Mouse (Mus musculus) lung, embryonic 15.5 days (tissue): ENCODE data around the gene Upk1b. TPM values are rescaled to one million over a fixed set of nuclear protein-coding genes. Genes with fewer than 3 reads are reported as not detected.
"Not testable (repeated sequence)": the region's sequence is repeated elsewhere in the genome, so short reads cannot be mapped to it uniquely, and the experiment has no call there.

Source experiments
- ATAC-seq: fragments of 200-750 bp; cut with Nextera tagmentation; 2 replicates; pipeline ENCODE4 v1.8.0; 2017; ENCODE audit warnings: moderate number of reproducible peaks, borderline replicate concordance; ENCODE audit not compliant: low FRiP score, low TSS enrichment; ENCODE audit errors: extremely low read depth
- H3K27ac ChIP-seq: fragments of 300-500 bp; sonication (generic); 2 replicates; pipeline ENCODE4 v1.5.1; 2015; ENCODE audit warnings: moderate library complexity, mild to moderate bottlenecking, inconsistent platforms
- H3K27me3 ChIP-seq: fragments of 300-500 bp; sonication (generic); 2 replicates; pipeline ENCODE4 v1.6.1; 2015; ENCODE audit warnings: inconsistent platforms
- H3K36me3 ChIP-seq: fragments of 300-500 bp; sonication (generic); 2 replicates; pipeline ENCODE4 v1.6.1; 2015; ENCODE audit warnings: inconsistent platforms
- H3K4me1 ChIP-seq: fragments of 300-500 bp; sonication (generic); 2 replicates; pipeline ENCODE4 v1.6.1; 2015; ENCODE audit warnings: inconsistent platforms
- H3K4me2 ChIP-seq: fragments of 300-500 bp; sonication (generic); 2 replicates; pipeline ENCODE4 v1.6.1; 2015; ENCODE audit warnings: inconsistent platforms, mild to moderate bottlenecking, moderate library complexity
- H3K4me3 ChIP-seq: fragments of 300-500 bp; sonication (generic); 2 replicates; pipeline ENCODE4 v1.5.1; 2015; ENCODE audit warnings: mild to moderate bottlenecking, inconsistent platforms
- H3K9ac ChIP-seq: fragments of 300-500 bp; sonication (generic); 2 replicates; pipeline ENCODE4 v1.6.1; 2015; ENCODE audit warnings: inconsistent platforms
- H3K9me3 ChIP-seq: fragments of 300-500 bp; sonication (generic); 2 replicates; pipeline ENCODE4 v1.6.1; 2016; ENCODE audit warnings: inconsistent platforms
- WGBS: fragments of 180-500 bp; shearing (Covaris S2); methylation state at CpG from one replicate; pipeline ENCODE4 v1.1.7; 2015; 5-methylcytosine and 5-hydroxymethylcytosine counted together
- polyA plus RNA-seq: library from polyadenylated mRNA; unstranded; fragments of >200 nt; fragmentation: Nextera tagmentation; extraction: Ambion mirVana; gene quantifications from 2 replicates; pipeline ENCODE4 v1.2.1, GENCODE M21; 2015

Gene Upk1b
- 13.7 and 15.3 TPM in 2 replicates for polyA plus RNA-seq

- H3K4me1 ChIP-seq: peaks cover 15% of the 10 kb centered on the region
- H3K27me3 ChIP-seq: no peaks in the 10 kb centered on the region
- H3K27ac ChIP-seq: peak within 1 kb of the TSS; percentile 18; the same call in 1 of the 2 replicates
- H3K4me2 ChIP-seq: peak within 1 kb of the TSS; percentile 22; the same call in 1 of the 2 replicates
- H3K9ac ChIP-seq: no peak within 1 kb of the TSS
- H3K9me3 ChIP-seq: no peaks in the 10 kb centered on the region
- H3K4me3 ChIP-seq: no peak within 1 kb of the TSS
- H3K36me3 ChIP-seq: no peaks in the 10 kb centered on the region
- 27% methylated on average over 10 of the region's 10 CpGs for WGBS
- peak; percentile 66; the same call in 1 of the 2 replicates for ATAC-seq
Observed at GRCm38 (mm10) chr16:38800091-38800490, at the start of gene Upk1b. TSS of gene Upk1b (minus strand) at chr16:38800328.

GRCm38 (mm10) chr16:38828649-38829048 is 28.5 kb upstream of the Upk1b start, which contains the start of gene 4930435E12Rik:
TSS of gene 4930435E12Rik (minus strand) at chr16:38828749.
- Histone ChIP-seq H3K9me3 (no peaks in the 10 kb centered on the region), H3K36me3 (no peaks in the 10 kb centered on the region), H3K27me3 (no peaks in the 10 kb centered on the region), H3K4me2 (no peak within 1 kb of the TSS), H3K27ac (no peak within 1 kb of the TSS), H3K4me1 (no peaks in the 10 kb centered on the region), H3K9ac (no peak within 1 kb of the TSS), H3K4me3 (no peak within 1 kb of the TSS)
- 66% methylated on average over 3 of the region's 3 CpGs for WGBS
- ATAC-seq: no peak

- H3K36me3 ChIP-seq: no peaks in the 10 kb centered on the region
- H3K4me2 ChIP-seq: no peak overlapping the region
- no peak overlapping the region for H3K27ac ChIP-seq
- WGBS: 26% methylated on average over 8 of the region's 8 CpGs
- peaks cover 21% of the 10 kb centered on the region for H3K4me1 ChIP-seq
- H3K27me3 ChIP-seq: no peaks in the 10 kb centered on the region
- no peak overlapping the region for H3K9ac ChIP-seq
- no peak overlapping the region for H3K4me3 ChIP-seq
- ATAC-seq: no peak
- H3K9me3 ChIP-seq: no peaks in the 10 kb centered on the region
Observed at GRCm38 (mm10) chr16:38812521-38812920, 12.4 kb upstream of the Upk1b start.

DNA sequence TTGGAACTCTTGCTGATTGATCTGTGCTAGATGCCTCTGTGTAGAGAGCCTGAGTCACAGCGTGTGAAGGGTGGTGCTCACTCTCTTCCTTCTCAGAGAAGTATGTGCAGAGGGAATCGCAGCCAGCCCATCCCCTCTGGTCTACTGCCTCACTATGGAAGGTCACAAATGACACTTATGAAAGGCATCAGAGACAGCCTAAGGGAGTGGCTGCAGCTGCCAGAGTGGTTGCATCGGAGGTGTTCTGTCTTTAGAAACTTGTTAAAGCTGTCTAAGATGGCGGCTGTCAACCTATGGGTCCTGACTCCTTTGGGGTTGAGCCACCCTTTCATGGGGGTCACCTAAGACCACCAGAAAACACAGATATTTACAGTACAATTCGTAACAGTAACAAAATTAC is 10.1 kb upstream of the Upk1b start:
- Histone ChIP-seq H3K4me3 (no peak overlapping the region), H3K4me2 (no peak overlapping the region), H3K4me1 (no peaks in the 10 kb centered on the region), H3K36me3 (no peaks in the 10 kb centered on the region), H3K9me3 (no peaks in the 10 kb centered on the region), H3K9ac (no peak overlapping the region), H3K27me3 (no peaks in the 10 kb centered on the region), H3K27ac (no peak overlapping the region)
- WGBS: 55% methylated on average over 5 of the region's 5 CpGs
- ATAC-seq: no peak

- WGBS: 83% methylated on average over 5 of the region's 5 CpGs
- not testable (repeated sequence) for H3K4me3 ChIP-seq, H3K27ac ChIP-seq, ATAC-seq, H3K36me3 ChIP-seq, H3K27me3 ChIP-seq, H3K4me1 ChIP-seq, H3K9ac ChIP-seq, H3K4me2 ChIP-seq, H3K9me3 ChIP-seq
Observed at GRCm38 (mm10) chr16:38807796-38808195, 7.7 kb upstream of the Upk1b start.

- Histone ChIP-seq H3K27ac (peak overlapping the region; percentile 18; the same call in 1 of the 2 replicates), H3K4me1 (peaks cover 15% of the 10 kb centered on the region), H3K4me3 (no peak overlapping the region), H3K9ac (no peak overlapping the region), H3K27me3 (no peaks in the 10 kb centered on the region), H3K36me3 (no peaks in the 10 kb centered on the region), H3K9me3 (no peaks in the 10 kb centered on the region), H3K4me2 (no peak overlapping the region; the same call in 1 of the 2 replicates)
- peak; percentile 43; the same call in 1 of the 2 replicates for ATAC-seq
- WGBS: 25% methylated on average over 3 of the region's 3 CpGs
Observed at GRCm38 (mm10) chr16:38798957-38799450, 1.1 kb downstream of the Upk1b start.

GRCm38 (mm10) chr16:38793120-38793519 is 7.0 kb downstream of the Upk1b start:
- ATAC-seq: peak; percentile 80; the same call in 1 of the 2 replicates
- H3K9ac ChIP-seq: no peak overlapping the region
- H3K27ac ChIP-seq: no peak overlapping the region

DNA sequence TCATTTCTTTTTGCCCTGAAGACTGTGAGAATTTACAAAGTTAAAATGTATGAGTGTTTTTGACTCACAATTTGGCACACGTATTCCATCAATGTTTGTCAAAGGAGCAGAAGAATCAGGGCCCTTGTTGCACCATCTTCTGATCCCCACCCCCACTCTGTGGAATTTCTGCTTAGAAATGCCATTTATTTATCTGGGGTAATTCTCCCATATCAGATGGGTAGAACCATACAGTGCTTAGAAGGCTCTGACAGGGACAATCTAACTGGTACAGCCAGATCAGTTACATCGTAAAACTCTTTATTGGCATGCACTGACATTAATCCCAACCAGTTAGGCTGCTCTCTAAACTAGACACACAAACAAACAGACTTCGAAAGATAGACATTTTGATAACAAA is 10.2 kb downstream of the Upk1b start:
- no peak overlapping the region for H3K4me2 ChIP-seq
- 71% methylated on average over 3 of the region's 3 CpGs for WGBS
- no peaks in the 10 kb centered on the region for H3K27me3 ChIP-seq
- no peak overlapping the region for H3K9ac ChIP-seq
- peaks cover 17% of the 10 kb centered on the region for H3K4me1 ChIP-seq
- H3K9me3 ChIP-seq: no peaks in the 10 kb centered on the region
- H3K27ac ChIP-seq: no peak overlapping the region
- H3K36me3 ChIP-seq: no peaks in the 10 kb centered on the region
- H3K4me3 ChIP-seq: no peak overlapping the region
- ATAC-seq: no peak

More at GRCm38 (mm10) chr16:38793120-38793519, 7.0 kb downstream of the Upk1b start:
- H3K36me3 ChIP-seq: no peaks in the 10 kb centered on the region
- H3K4me2 ChIP-seq: no peak overlapping the region; the same call in 1 of the 2 replicates
- 41% methylated on average over 6 of the region's 6 CpGs for WGBS
- H3K4me3 ChIP-seq: no peak overlapping the region
- no peaks in the 10 kb centered on the region for H3K27me3 ChIP-seq
- H3K4me1 ChIP-seq: peaks cover 8% of the 10 kb centered on the region; the same call in 1 of the 2 replicates
- no peaks in the 10 kb centered on the region for H3K9me3 ChIP-seq

DNA sequence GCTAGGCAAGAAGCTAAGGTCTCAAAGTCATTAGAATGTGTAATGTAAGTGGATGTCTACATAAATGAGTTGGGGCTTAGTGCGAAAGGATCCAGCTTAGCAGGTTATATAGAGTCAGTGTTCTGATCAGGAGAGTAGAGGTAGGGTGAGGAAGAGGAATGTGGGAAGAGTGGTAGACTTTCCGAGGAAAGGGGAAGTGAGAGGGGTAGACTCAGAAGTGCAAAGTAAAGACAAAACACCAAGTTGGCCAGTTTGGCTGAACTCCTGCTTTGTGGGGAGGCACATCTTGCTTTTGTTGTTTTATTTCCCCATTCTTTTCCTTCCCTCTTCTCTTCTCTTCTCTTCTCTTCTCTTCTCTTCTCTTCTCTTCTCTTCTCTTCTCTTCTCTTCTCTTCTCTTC is 11.1 kb downstream of the Upk1b start:
- ATAC-seq: no peak
- Histone ChIP-seq H3K9ac (no peak overlapping the region), H3K4me3 (no peak overlapping the region), H3K9me3 (no peaks in the 10 kb centered on the region), H3K4me1 (peaks cover 19% of the 10 kb centered on the region), H3K27ac (no peak overlapping the region), H3K36me3 (no peaks in the 10 kb centered on the region), H3K27me3 (no peaks in the 10 kb centered on the region), H3K4me2 (no peak overlapping the region)
- 78% methylated on average over 2 of the region's 2 CpGs for WGBS

GRCm38 (mm10) chr16:38785301-38785700 is 14.8 kb downstream of the Upk1b start:
- Histone ChIP-seq H3K27ac (no peak overlapping the region), H3K36me3 (no peaks in the 10 kb centered on the region), H3K4me1 (peaks cover 11% of the 10 kb centered on the region; the same call in 1 of the 2 replicates), H3K9me3 (no peaks in the 10 kb centered on the region), H3K4me3 (no peak overlapping the region), H3K4me2 (no peak overlapping the region), H3K27me3 (no peaks in the 10 kb centered on the region), H3K9ac (no peak overlapping the region)
- WGBS: 73% methylated on average over 7 of the region's 7 CpGs
- ATAC-seq: no peak

GRCm38 (mm10) chr16:38782524-38783067 is 17.5 kb downstream of the Upk1b start:
- no peak overlapping the region for H3K4me3 ChIP-seq
- no peak for ATAC-seq
- H3K9ac ChIP-seq: no peak overlapping the region
- H3K27me3 ChIP-seq: no peaks in the 10 kb centered on the region
- peaks cover 11% of the 10 kb centered on the region; the same call in 1 of the 2 replicates for H3K4me1 ChIP-seq
- no peak overlapping the region for H3K27ac ChIP-seq
- WGBS: 45% methylated on average over 2 of the region's 2 CpGs
- no peak overlapping the region for H3K4me2 ChIP-seq
- H3K9me3 ChIP-seq: no peaks in the 10 kb centered on the region
- H3K36me3 ChIP-seq: no peaks in the 10 kb centered on the region

DNA sequence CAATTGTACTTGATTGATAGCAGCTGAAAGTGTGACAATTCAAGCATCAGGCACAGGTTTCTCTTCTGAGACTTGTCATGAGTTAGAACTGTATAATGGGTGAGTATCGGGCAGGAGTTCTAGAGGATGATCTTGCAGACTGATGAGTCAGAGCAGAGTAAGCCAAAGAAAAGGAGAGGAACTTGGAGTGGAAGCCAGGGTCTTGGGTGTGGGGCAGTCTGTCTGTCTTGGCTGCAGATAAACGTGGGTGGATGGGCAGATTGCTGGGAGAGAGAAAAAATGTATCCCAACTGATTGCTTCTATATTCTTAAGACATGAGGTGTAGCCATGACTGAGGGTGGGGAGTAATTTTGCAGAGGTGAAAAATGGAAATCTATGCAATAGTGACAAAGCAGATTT is 18.2 kb downstream of the Upk1b start:
- H3K36me3 ChIP-seq: no peaks in the 10 kb centered on the region
- no peak overlapping the region for H3K4me3 ChIP-seq
- 60% methylated on average over 2 of the region's 2 CpGs for WGBS
- no peaks in the 10 kb centered on the region for H3K9me3 ChIP-seq
- no peak overlapping the region for H3K27ac ChIP-seq
- peaks cover 11% of the 10 kb centered on the region; the same call in 1 of the 2 replicates for H3K4me1 ChIP-seq
- H3K4me2 ChIP-seq: no peak overlapping the region
- no peak for ATAC-seq
- H3K27me3 ChIP-seq: no peaks in the 10 kb centered on the region
- no peak overlapping the region for H3K9ac ChIP-seq
